Mouse (Mus musculus) left cerebral cortex, postnatal 36 days (tissue): ENCODE data around the gene Gm813. TPM values are rescaled to one million over a fixed set of nuclear protein-coding genes. Genes with fewer than 3 reads are reported as not detected.
"Not testable (repeated sequence)": the region's sequence is repeated elsewhere in the genome, so short reads cannot be mapped to it uniquely, and the experiment has no call there.

Experiments
- DNase-seq, 2 experiments: peaks; one replicate each; pipeline ENCODE4 v3.0.0; 2021 to 2022; ENCODE audit warnings: low spot score in 2 of 2, mixed read lengths in 1 of 2
- intact Hi-C: fragments of 180-260 bp; cut with DNase I; formaldehyde crosslinking; loops from one replicate; pipeline ENCODE4 v1.15.1; 2025
- total RNA-seq, 2 experiments: library from RNA; stranded (reverse); gene quantifications; 2 replicates each; pipeline ENCODE4 v1.2.3; 2021

Gm813 gene
- total RNA-seq, result not detected

DNA sequence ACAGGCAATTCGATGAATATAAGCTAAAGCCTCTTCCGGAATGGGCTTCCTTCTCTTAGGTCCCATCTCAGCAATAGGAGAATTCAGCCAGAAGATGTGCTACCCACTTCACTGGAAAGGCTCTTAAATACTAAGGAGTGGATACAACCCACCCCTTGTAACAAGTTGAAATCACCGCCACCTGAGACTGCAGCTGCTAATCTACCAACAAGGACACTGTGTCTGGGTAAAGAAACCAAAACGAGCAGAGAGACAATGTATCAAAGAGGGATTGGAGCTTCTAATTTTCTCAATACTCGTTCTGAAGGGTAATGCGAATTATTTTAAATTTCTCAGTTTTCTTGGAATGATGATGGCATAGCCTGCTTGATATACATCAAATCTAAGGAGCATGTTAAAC lies at the start of gene Gm813:
TSS of gene Gm813 (minus strand) at position 101 of the 400 bp plus-strand sequence.
- no peak for DNase-seq
- intact Hi-C loops, result no loop called here

DNA sequence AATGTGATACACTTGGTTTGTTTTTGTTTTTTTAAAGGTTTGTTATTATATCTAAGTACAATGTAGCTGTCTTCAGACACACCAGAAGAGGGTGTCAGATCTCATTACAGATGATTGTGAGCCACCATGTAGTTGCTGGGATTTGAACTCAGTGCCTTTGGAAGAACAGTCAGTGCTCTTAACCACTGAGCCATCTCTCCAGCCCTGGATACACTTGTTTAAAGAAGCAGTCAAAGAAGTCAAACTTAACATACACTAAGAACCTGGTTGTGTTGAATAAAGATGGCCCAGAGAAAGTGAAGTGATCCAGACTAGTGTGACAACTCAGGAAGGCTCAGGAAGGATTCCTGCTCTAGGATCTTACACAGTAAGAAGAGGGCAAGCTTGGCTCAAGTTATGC lies 48.4 kb upstream of the Gm813 start:
- intact Hi-C loops, DNase-seq: not testable (repeated sequence)

DNA sequence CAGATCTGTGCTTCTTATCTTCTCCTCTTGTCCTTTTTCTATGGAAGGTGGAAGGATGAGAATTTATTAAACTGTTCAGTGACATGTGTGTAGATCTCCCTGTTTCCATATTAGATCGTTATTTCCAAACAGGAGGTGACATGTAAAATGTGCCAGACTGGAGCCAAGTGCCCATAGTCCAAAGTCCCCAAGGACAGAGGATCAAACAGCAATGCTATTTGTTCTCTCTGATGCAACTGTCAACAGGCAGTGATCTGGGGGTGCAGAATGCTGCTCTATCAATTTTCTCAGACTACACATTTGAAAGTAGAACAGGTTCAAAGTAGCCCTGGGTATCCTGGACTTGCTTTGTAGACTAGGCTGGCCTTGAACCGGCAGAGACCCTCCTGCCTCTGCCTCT lies 47.0 kb upstream of the Gm813 start:
- no peak for DNase-seq
- intact Hi-C loops, result loop anchor here (5.0 kb wide), 1 partner anchor 1027 kb away; no protein-coding TSS in a partner anchor

DNA sequence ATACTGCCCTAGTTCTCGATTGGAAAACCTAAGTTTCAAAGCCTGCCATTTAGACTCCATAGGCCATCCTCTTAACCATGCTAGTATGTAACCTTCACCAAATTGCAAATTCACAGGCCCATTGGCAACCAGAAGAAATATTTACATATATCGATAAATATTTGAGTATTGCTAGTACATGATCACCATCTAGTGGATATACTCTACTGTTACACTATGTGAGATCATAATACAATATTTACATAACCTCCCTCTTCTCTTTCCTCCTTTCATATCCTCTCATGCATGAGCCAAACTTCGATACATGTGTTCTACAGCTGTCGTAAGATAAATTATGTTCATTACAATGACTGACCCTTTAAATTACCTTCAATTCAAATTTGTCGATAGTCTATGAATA lies 46.2 kb upstream of the Gm813 start:
- no peak for DNase-seq
- intact Hi-C loops, result loop anchor here (5.0 kb wide), 1 partner anchor 1026 kb away; no protein-coding TSS in a partner anchor

DNA sequence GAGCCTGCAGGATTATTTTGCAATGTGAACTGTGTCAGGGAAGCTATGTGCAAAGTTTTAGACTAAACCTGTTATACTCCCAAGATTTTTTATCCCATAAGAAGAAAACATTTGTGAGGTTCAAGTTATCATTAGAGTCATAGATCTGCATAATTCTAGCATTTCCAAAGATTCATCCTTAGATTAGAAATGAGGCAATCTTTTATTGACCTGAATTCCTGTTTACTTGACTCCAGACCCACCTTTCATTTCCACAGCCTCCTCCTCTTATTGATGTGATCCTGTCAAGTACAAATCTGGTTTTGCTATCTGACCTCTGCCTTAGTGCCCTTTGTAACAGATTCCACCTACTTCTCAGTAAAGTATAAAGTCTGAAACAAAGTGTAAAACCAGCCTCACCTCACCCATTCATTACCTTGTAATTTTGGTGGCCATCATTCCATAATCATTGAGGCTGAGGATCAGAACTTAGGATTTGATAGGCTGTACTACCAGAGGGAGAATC lies 45.6 kb upstream of the Gm813 start:
- no peak for DNase-seq
- intact Hi-C loops, result loop anchor here (5.0 kb wide), 1 partner anchor 1025 kb away; no protein-coding TSS in a partner anchor

DNA sequence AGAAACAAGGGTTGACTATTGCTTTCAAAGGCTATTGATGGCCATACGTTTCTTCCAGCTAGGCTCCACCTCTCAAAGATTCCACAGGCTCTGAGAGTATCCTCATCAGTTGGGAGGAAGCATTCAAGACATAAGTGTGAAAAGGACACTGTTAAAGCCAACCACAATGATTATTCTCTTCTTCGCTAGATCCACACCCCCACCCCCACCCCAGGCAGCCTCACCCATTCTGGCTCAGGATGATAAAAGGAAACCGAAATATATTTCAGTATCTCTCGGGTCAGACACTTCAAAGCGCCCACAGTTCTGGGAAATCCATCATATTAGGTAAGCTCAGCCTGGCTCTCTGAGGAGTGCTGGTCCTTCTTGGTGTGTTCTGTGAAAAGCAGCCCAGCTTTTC lies 45.0 kb upstream of the Gm813 start:
- DNase-seq, result no peak
- intact Hi-C loops, result loop anchor here (5.0 kb wide), 1 partner anchor 1025 kb away; no protein-coding TSS in a partner anchor

DNA sequence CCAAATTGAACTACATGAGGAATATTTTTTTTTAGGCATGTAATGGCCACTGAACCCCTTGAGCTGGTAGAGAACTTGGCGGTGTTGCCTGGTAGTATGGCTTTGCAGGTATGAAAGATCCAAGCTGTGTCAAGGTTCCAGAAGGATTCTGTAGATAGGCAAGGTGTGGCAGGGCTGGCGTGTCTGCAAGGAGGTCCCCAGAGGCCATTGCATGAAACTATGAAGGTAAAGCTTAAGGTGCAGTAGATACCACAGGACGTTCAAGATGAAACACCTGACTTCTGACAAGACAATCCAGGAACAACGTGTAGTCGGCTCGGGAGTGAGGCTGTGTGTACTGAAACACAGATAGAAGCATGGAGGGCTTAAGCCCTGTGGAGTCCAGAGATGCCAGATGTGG lies 41.9 kb upstream of the Gm813 start:
- intact Hi-C loops, result no loop called here

DNA sequence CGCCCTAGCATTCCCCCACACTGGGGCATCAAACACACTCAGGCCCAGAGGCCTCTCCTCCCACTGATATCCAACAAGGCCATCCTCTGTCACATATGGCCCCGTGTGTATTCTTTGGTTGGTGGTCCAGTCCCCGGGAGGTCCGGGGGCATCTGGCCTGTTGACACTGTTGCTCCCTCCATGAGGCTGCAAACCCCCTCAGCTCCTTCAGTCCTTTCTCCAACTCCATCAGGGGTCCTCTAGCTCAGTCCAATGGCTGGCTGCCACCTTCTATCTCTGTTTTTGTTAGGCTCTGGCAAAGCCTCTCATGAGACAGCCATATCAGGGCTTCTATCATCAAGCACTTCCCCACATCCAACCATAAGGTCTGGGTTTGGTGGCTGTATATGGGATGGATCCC lies 39.7 kb upstream of the Gm813 start:
- intact Hi-C loops, result no loop called here
- no peak for DNase-seq

More for the DNA sequence above, 41.9 kb upstream of the Gm813 start:
- DNase-seq, result no peak

DNA sequence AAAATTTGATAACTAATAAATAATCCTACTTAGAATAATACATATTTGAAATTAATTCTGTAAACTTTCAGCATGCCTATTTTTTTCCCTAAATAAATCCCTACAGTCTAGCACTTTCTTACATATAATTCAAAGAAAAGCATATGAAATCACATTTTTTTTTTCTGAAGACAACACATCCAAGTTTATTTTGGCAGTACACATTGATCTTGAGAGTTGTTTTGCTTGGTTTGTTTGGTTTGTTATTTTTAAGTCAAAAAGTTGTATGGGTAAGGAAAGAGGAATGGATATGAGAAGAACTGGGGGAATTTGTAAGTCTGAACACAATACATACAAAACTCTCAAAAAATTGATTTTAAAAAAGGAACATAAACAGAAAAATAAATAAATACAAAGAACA lies 39.0 kb upstream of the Gm813 start:
- intact Hi-C loops, result no loop called here
- no peak for DNase-seq

DNA sequence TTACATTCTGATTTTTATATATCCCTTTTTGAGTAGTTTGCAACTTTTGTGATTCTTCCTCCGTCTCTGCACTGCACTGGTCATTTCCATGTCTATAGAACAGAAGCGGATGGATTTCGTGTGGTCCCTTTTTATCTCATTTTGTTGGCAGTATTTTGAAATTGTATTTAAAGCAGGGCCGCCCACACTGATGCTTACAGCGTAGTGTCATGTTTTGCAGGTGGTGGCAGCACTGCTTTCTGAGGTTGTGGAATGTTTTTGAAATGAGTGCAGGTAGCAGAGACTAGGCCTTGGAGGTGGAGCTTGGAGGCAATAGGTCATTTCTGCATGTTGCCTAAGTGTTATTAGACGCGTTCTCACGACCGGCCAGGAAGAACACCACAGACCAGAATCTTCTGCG lies 33.2 kb upstream of the Gm813 start:
- DNase-seq, result no peak
- intact Hi-C loops, result no loop called here

DNA sequence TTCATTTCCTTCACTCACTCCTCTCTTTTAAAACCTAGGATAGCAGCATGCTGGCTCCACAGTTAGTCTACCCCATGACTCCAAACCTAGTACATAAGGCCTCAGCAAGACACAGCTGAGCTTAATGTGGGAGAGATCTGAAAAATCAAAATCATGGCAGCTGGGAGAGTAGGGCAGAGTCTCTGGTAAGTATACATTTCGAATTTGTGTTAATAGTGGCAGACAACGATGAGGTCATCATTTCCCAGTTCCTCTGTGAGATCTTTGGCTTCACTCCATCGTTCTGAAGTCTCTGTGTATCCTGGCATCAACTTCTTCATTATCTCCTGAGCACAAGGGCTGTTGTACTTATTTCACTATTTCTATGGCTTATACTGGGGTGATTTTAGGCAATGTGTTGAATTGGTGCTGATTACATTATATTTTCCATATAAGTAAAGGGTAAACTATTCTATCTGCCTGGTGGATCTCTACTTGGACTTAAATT lies 22.0 kb upstream of the Gm813 start, which contains the start of gene E330017A01Rik:
TSS of gene E330017A01Rik (minus strand) at position 51 of the 487 bp plus-strand sequence.
- intact Hi-C loops, result no loop called here
- no peak for DNase-seq

DNA sequence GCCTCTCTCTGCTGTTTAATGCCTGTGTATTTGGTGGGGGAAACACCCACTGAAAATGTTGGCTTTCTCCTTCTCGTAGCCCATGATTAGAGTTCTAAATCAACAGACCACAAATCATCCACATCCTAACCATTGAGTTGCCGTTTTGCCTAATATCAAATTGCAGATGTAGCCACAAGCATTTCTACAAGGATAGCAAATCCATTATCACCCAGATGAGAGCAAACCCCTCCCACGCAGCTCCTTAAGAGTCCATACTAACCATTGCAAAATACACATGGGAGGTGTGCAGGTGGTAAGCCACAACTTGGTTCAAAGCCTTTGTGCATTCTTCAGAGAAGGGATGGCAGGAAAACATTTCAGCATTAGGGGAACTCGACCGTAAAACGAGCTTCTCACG lies 21.2 kb upstream of the Gm813 start:
- intact Hi-C loops, result no loop called here
- DNase-seq, result no peak

DNA sequence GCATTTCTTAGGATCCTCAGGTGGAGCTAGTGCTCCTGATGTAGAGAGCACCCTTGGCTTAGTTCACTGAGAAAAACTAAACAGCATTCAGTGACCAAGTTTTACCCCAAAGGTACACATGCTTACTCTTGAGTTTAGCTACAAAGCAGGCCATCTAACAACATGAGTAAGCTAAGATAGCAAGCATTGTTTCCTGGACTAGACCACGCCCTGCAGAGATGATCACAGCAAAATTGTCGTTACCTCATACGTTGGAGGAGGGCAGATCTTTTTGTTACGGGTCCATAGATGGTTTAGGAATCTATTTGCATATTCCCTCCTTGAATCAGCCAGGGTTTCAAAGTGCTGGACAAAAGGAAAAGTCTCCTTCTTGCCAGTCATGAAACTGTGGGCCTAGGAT lies 20.7 kb upstream of the Gm813 start:
- DNase-seq, result no peak
- intact Hi-C loops, result no loop called here

DNA sequence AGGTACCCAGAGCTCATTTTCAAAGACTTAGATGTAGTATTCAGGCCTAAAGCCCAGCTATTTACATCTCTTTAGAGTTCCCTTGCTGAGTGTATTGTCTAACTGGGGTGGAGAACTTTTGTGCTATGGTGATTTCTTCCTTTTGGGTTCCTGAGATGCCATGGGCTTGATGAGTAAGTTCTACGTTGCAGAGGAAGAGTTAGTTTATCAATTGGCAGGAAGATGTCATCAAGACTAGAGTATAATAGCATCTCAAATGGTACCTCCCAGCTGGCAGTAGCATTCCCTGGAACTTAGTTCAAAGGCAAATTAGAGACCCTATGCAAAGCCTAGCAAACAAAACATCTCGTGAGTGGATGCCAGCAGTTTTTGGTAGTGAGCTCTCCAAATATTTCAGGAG lies 19.1 kb upstream of the Gm813 start:
- no peak for DNase-seq
- intact Hi-C loops, result no loop called here

DNA sequence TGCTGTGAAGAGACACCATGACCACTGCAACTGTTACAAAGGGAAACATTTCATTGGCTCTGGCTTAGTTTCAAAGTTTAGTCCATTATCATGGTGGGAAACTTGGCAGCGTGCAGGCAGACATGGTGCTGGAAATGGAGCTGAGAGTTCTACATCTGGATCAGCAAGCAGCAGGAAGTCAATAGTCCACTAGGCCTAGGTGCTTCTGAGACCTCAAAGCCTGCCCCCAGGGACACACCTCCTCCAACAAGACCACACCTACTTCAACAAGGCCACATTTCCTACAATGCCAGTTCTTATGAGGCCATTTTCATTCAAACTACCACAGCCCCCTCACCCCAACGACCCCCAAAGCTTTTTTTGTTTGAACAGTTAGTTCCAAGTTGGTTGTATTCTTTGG lies 13.0 kb upstream of the Gm813 start:
- no peak for DNase-seq

DNA sequence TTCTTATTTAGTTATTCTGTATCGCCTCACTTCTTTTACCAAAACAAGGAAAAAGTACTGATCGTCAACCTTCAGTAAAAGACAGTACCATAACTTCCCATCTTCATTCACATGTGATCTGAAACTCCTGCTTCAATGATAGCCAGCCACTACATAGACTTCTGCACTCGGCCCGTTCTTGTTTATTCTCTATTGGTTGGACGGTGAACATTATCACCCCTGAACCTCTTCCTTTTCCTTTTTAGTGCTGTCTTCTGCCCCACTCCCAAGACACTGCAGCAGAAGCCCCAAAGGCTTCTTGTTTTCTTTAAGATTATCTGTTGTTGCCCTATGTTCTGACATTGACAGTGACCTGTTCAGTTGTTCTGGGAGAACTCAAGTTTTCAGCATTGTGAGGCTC lies 12.2 kb upstream of the Gm813 start:
- no peak for DNase-seq
- intact Hi-C loops, result loop anchor here (10.0 kb wide), 1 partner anchor 324 kb away; no protein-coding TSS in a partner anchor

More for the DNA sequence above, 13.0 kb upstream of the Gm813 start:
- intact Hi-C loops, result loop anchor here (10.0 kb wide), 1 partner anchor 325 kb away; no protein-coding TSS in a partner anchor

DNA sequence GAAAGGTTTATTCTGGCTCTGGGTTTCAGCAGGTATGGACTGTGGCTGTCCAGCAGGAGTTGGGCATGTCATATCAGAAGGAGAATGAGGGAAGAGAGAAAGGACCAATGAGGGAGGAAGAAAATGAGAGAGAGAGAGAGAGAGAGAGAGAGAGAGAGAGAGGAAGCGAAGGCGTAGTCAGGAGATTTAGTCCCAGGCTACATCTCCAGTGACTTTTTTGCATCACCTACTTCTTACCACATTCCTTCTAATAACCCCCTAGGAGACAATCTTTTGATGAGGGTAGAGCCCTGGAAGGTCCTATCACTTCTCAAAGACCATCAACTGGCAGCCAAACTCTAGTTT lies 11.5 kb upstream of the Gm813 start:
- intact Hi-C loops, result loop anchor here (10.0 kb wide), 1 partner anchor 324 kb away; no protein-coding TSS in a partner anchor
- no peak for DNase-seq

DNA sequence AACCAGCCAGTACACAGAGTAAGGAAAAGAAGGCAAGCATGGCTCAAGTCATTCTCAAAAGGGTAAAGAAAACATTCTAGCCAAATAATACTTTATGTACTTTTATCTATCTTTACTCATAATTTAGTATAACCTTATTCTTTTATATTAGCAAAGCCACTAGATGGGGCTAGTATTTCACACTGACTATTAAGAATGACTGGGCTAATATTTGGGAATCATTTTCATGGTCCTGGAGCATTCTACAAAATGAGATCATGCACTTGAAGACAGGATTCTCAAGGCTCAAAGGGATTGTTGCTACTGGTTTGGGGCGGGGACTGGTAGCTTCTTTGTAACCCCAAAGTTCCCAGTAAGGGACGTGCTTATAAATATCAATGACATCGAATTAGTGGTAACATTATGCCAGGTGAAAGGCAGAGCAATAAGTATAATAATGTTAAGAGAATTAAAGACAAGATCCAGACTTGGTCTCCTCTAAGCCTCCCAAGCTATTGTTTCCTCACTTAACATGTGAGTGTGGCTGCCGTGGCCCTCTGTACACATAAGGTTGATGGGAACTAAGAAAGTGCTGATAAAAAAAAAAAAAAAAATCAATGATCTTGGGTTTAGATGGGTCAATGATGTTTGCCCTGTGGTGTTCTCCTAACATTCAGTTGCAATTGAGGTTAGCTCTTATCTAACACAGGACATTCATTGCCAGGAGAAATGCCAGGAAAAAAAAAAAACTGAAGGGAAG lies 11.0 kb upstream of the Gm813 start:
- no peak for DNase-seq
- intact Hi-C loops, result loop anchor here (10.0 kb wide), 1 partner anchor 323 kb away; no protein-coding TSS in a partner anchor

DNA sequence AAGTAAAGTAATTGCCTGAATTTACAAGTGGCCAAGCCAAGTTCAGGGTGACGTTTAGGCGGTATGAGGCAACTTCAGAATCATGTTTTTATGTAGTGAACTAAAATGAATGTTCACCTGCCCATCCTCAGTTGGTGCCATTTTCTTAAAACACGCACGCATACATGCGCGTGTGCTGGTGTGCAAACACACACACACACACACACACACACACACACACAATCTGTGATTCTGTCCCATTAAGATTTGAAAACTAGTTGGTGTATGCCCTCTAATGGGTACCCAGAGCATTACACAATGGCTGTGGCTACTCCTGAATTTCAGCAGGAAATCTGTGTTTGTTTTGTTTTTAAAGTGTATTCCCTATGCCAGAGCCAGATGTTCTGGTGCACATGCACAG lies 7.2 kb upstream of the Gm813 start:
- peak in 1 of 2 experiments; percentile 14 for DNase-seq
- intact Hi-C loops, result loop anchor here (5.0 to 10.0 kb wide), 2 partner anchors 172 to 319 kb away; no protein-coding TSS in a partner anchor

DNA sequence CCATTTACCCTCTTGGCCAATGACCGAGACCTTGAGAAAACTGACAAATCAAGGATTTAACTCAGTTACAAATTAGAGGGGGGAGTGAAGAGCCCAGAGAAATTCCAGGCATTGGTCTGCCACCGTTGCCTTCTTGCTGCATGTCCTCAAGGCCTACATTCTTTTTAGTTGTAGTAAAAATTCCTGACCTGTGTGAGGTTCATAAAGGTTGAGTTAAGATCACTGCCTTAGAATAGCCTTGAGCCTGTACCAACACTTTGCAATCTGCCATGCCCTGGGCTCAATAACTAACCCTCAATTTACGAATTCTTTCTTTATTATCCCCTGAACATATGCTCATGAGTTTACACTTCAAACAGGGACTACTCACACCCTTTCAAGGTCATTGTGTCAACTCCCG lies 6.3 kb upstream of the Gm813 start:
- no peak for DNase-seq
- intact Hi-C loops, result loop anchor here (5.0 to 10.0 kb wide), 2 partner anchors 171 to 318 kb away; no protein-coding TSS in a partner anchor

DNA sequence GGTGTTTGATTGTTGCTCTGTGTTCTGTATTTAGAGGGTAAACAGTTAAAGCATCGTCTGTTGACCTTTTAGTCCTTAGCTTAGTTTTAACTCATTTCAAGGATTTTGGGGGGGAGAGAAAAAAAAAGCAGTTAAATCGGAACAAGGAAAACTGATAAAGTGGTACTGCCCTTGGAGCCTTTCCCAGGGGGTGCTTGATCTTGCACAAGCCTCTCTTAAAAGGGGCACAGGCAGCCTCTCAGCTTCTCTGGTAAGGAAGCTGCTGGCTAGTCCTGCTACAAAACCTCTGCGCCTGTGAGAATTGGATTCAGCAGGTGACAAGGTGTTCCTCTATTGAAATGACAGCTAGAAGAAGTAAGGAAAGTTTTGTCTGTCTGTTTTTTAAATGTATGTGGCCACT lies 5.6 kb upstream of the Gm813 start:
- intact Hi-C loops, result loop anchor here (5.0 to 10.0 kb wide), 2 partner anchors 170 to 318 kb away; no protein-coding TSS in a partner anchor

More for the DNA sequence above, 5.6 kb upstream of the Gm813 start:
- no peak for DNase-seq
